ENCODE assay signal across 12 mouse cellular contexts in the genomic region with DNA sequence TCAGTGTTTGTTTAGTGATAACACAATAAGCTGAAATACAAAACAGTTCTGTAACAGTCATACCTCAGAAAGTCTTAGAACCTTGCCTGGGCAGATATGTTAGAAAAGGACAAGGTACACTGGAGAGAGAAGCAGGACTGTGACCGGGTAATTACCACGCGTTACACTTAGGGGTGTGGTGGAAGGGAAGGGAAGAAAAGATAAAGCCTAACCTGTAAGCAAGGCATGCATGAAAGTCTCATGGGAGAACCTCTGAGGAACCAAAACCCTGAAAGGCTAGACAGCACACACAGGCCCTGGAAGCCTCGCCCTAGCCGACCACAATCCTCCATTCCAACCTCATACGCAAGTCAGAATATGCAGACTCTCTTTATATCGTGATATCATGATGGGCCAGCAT. TPM values are rescaled to one million over a fixed set of nuclear protein-coding genes. Genes with fewer than 3 reads are reported as not detected.
A peak's percentile ranks its signal among the peaks of the same experiment; 100 is the strongest.
DNase-seq lines count a peak whose midpoint lies in the region; ATAC-seq and TF ChIP-seq lines count a peak whose summit lies in the region.
"Had no signal": no experiment of that assay in that cellular context is flagged by ENCODE, and none has a peak within 500 bp of the region (broad histone marks: within the 10 kb centered on the region; RNA-seq: fewer than 3 reads in every experiment).

No protein-coding gene starts in this region.

- H3K27me3 ChIP-seq in heart, embryonic 11.5 days (ENCODE audit: control insufficient read depth, insufficient read depth, low read length) = no peaks in the 10 kb centered on the region
- no peaks in the 10 kb centered on the region for H3K27me3 ChIP-seq in liver, embryonic 11.5 days (replicated peaks; ENCODE audit: control insufficient read depth, insufficient read depth, low read length)

- 70% methylated on average over 7 of the region's 7 CpGs for WGBS in heart, embryonic 11.5 days (ENCODE audit: insufficient replicate concordance)
- WGBS in bone marrow, adult 2 months = 57% methylated on average over 7 of the region's 7 CpGs
- 54% methylated on average over 7 of the region's 7 CpGs for WGBS in liver, embryonic 11.5 days

- intact Hi-C loops in left cerebral cortex, postnatal 4 days (cut with DNase I) = no loop called here

- no peak overlapping the region for H3K4me2 ChIP-seq in heart, embryonic 11.5 days
- H3K4me2 ChIP-seq in liver, embryonic 11.5 days = peak overlapping the region; percentile 44

- ATAC-seq in heart, embryonic 11.5 days (replicated peaks; ENCODE audit: insufficient number of reproducible peaks, low FRiP score, low TSS enrichment) = peak; percentile 29; the same call in 1 of the 2 replicates
- peak; percentile 78 for ATAC-seq in liver, embryonic 11.5 days (replicated peaks; ENCODE audit: low FRiP score)

- peaks cover 6% of the 10 kb centered on the region; the same call in 1 of the 2 replicates for H3K4me1 ChIP-seq in heart, embryonic 11.5 days (ENCODE audit: control insufficient read depth, insufficient read depth, low read length)
- H3K4me1 ChIP-seq in bone marrow, adult 2 months (ENCODE audit: control insufficient read depth, insufficient read depth, low read length) = no peaks in the 10 kb centered on the region; the same call in 1 of the 2 replicates
- peaks cover 44% of the 10 kb centered on the region for H3K4me1 ChIP-seq in liver, embryonic 11.5 days (replicated peaks; ENCODE audit: control insufficient read depth, insufficient read depth, low read length)

- no peak for TF ChIP-seq POLR2A in bone marrow, adult 2 months (IDR thresholded peaks at IDR 0.05; ENCODE audit: borderline replicate concordance, control insufficient read depth, low read depth, low read length)

- no peak overlapping the region for H3K4me3 ChIP-seq in heart, embryonic 11.5 days (ENCODE audit: low read depth, low read length)
- H3K4me3 ChIP-seq in bone marrow, adult 2 months (replicated peaks; ENCODE audit: control insufficient read depth, low read depth, low read length) = no peak overlapping the region
- 0 out of 2 replicates have a peak overlapping the region, but pooled peaks have one; percentile 11 for H3K4me3 ChIP-seq in liver, embryonic 11.5 days (ENCODE audit: low read depth, low read length)
- H3K4me3 ChIP-seq: forebrain, embryonic 10.5 days had no signal

- H3K36me3 ChIP-seq in heart, embryonic 11.5 days (ENCODE audit: control insufficient read depth, insufficient read depth, low read length) = no peaks in the 10 kb centered on the region
- H3K36me3 ChIP-seq in liver, embryonic 11.5 days (ENCODE audit: control insufficient read depth, insufficient read depth, low read length) = no peaks in the 10 kb centered on the region
- H3K36me3 ChIP-seq: forebrain, embryonic 10.5 days had no signal

- no peak for DNase-seq in heart, adult 18-20 months
- no peak for DNase-seq in liver, embryonic 11.5 days (ENCODE audit: low spot score)
- peak; percentile 47 to 64 for DNase-seq in spleen, postnatal 4 days (ENCODE audit: low spot score in 2 of 2)
- no peak for DNase-seq in cerebellum, adult 18-20 months
- no peak for DNase-seq in left cerebral cortex, postnatal 4 days
- DNase-seq in gastrocnemius, postnatal 25 days = no peak
- DNase-seq: gastrocnemius, postnatal 10 days; kidney, postnatal 25 days; thymus, postnatal 14 days had no signal

- no peak overlapping the region for H3K9ac ChIP-seq in heart, embryonic 11.5 days (ENCODE audit: low read depth, low read length)
- peak overlapping the region; percentile 4 for H3K9ac ChIP-seq in liver, embryonic 11.5 days (ENCODE audit: low read depth, low read length)

- H3K9me3 ChIP-seq in heart, embryonic 11.5 days (replicated peaks; ENCODE audit: control insufficient read depth, low read length) = no peaks in the 10 kb centered on the region
- H3K9me3 ChIP-seq in liver, embryonic 11.5 days (ENCODE audit: control insufficient read depth, low read length) = no peaks in the 10 kb centered on the region
- H3K9me3 ChIP-seq: forebrain, embryonic 10.5 days had no signal

- TF ChIP-seq CTCF in bone marrow, adult 2 months (IDR thresholded peaks at IDR 0.05; ENCODE audit: control insufficient read depth, insufficient read depth, low read length) = no peak

- H3K27ac ChIP-seq in heart, embryonic 11.5 days (ENCODE audit: low read depth, low read length) = peak overlapping the region; percentile 71; the same call in 1 of the 2 replicates
- H3K27ac ChIP-seq in bone marrow, adult 2 months (ENCODE audit: control insufficient read depth, insufficient read depth, low read depth, low read length, poor library complexity) = peak overlapping the region; percentile 49
- peak overlapping the region; percentile 82 for H3K27ac ChIP-seq in liver, embryonic 11.5 days (ENCODE audit: low read depth, low read length)

RNA-seq across cellular contexts. Expression of gene Clcn3, which starts 26.3 kb away (rescaled TPM):
- polyA plus RNA-seq in heart, embryonic 11.5 days (2014; fragmentation: Nextera tagmentation; extraction: Ambion mirVana) = 24.4 and 29.2 TPM in 2 replicates
- total RNA-seq in heart, adult 18-20 months (2021) = 10 to 100 TPM; 31.6 to 32.0 TPM
- polyA plus RNA-seq in bone marrow, adult 2 months (2011; ENCODE audit: insufficient read depth, insufficient read length, low replicate concordance, missing spikeins) = 35.2 and 45.1 TPM in 2 replicates
- 42.9 and 43.8 TPM in 2 replicates for polyA plus RNA-seq in liver, embryonic 11.5 days (2014; fragmentation: Nextera tagmentation; extraction: Ambion mirVana)
- 100 to 1,000 TPM; 122 to 123 TPM for total RNA-seq in left cerebral cortex, postnatal 4 days (2021)
- 10 to 100 TPM; 24.2 to 25.3 TPM for total RNA-seq in gastrocnemius, postnatal 25 days (2021)

RNA-seq across cellular contexts. Expression of gene Nek1, which starts 36.1 kb away (rescaled TPM):
- 15.4 and 16.4 TPM in 2 replicates for polyA plus RNA-seq in heart, embryonic 11.5 days (2014; fragmentation: Nextera tagmentation; extraction: Ambion mirVana)
- 1 to 10 TPM; 9.5 to 9.6 TPM for total RNA-seq in heart, adult 18-20 months (2021)
- 7.1 and 10.0 TPM in 2 replicates for polyA plus RNA-seq in bone marrow, adult 2 months (2011; ENCODE audit: insufficient read depth, insufficient read length, low replicate concordance, missing spikeins)
- 14.1 and 17.1 TPM in 2 replicates for polyA plus RNA-seq in liver, embryonic 11.5 days (2014; fragmentation: Nextera tagmentation; extraction: Ambion mirVana)
- 10 to 100 TPM; 31.4 to 31.7 TPM for total RNA-seq in left cerebral cortex, postnatal 4 days (2021)
- 1 to 10 TPM; 4.7 to 5.4 TPM for total RNA-seq in gastrocnemius, postnatal 25 days (2021)

Comparison
In these comparisons a context has a peak if more than half of its experiments do, and no peak if none do; other contexts are left out.
1. DNase-seq: peak in spleen, postnatal 4 days (2 of 2); none in heart, adult 18-20 months (0 of 2), liver, embryonic 11.5 days (single experiment), cerebellum, adult 18-20 months (0 of 2), left cerebral cortex, postnatal 4 days (single experiment) and gastrocnemius, postnatal 25 days (single experiment).
2. Peak in every context shown above with its lines, with median percentiles within 50 percentile points of each other: H3K27ac ChIP-seq.